Mouse (Mus musculus): ENCODE data around the gene Tmcc2. TPM values are rescaled to one million over a fixed set of nuclear protein-coding genes. Genes with fewer than 3 reads are reported as not detected.

Gene Tmcc2
- total and polyA plus RNA-seq, 3 experiments: 4.1 to 7.2 TPM; not detected in 1

GRCm38 (mm10) chr1:132436960-132437359, 45.9 kb upstream of the Tmcc2 start:
- peaks cover 1 to 27% of the 10 kb centered on the region in 2 experiments; a peak in 2 of 4 replicates for H3K36me3 ChIP-seq (ENCODE audit: control insufficient read depth in 1 of 2, insufficient read depth in 2 of 2, low read length in 2 of 2)
- TF ChIP-seq NRF1 (IDR thresholded peaks at IDR 0.05; ENCODE audit: insufficient read depth, low read depth, low read length, poor library complexity, severe bottlenecking): no peak
- no peak for TF ChIP-seq MEF2A (IDR thresholded peaks at IDR 0.05; ENCODE audit: extremely low read depth, insufficient replicate concordance, low read depth, low read length, poor library complexity, severe bottlenecking)
- no peak for TF ChIP-seq HCFC1 (IDR thresholded peaks at IDR 0.05; ENCODE audit: low read depth, low read length)
- no peak for TF ChIP-seq TCF12 (IDR thresholded peaks at IDR 0.05; ENCODE audit: low read depth, low read length)
- TF ChIP-seq POLR2AphosphoS2 (IDR thresholded peaks at IDR 0.05; ENCODE audit: low read length): no peak
- no peak overlapping the region for H3K4me3 ChIP-seq (ENCODE audit: control insufficient read depth in 1 of 2, insufficient read depth in 1 of 2, low read depth in 2 of 2, low read length in 2 of 2)
- H3K79me2 ChIP-seq (ENCODE audit: control insufficient read depth, insufficient read depth, low read length, poor library complexity): no peaks in the 10 kb centered on the region
- peak overlapping the region; percentile 26; the same call in 1 of the 2 replicates for H3K27ac ChIP-seq (ENCODE audit: control insufficient read depth, low read depth, low read length)
- DNase-seq (ENCODE audit: low read depth, low spot score): no peak
- H3K27me3 ChIP-seq (ENCODE audit: control insufficient read depth in 1 of 2, insufficient read depth in 2 of 2, low read length in 2 of 2): no peaks in the 10 kb centered on the region
- H3K9ac ChIP-seq (ENCODE audit: control insufficient read depth, low read depth, low read length, poor library complexity, severe bottlenecking): no peak overlapping the region
- no peaks in the 10 kb centered on the region for H3K9me3 ChIP-seq (replicated peaks; ENCODE audit: insufficient read depth, low read length)
- H3K4me1 ChIP-seq (ENCODE audit: control insufficient read depth in 1 of 2, insufficient read depth in 2 of 2, low read length in 2 of 2): peaks cover 19 to 30% of the 10 kb centered on the region in 2 experiments

DNA sequence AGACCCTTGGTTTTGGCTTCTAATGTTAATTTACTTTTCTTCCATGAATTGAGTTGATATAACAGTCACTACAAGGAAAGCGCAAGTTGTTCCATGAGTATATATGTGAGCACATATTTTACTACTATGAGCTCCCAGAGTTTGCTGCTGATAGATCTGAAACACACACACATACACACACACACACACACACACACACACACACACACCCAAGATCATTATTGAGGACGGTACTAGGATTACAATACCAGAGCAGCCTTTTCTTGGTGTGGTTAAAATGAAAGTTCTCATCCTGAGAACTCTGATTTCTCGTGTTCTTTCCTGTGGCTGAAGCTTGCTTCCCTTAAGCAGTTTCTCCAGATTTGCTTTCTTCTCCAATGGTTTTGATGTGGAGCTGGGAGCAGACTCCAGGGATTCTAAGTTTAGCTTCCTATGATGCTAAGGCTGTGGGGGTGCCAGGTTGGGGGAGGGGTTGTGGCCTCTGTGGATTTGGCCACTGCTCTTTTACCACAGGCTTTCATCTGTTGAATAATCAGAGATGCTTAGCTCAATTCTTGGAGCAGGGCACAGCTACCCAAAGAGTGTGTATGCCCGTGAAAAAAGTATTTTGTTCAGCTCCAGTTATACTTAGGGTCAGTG, 45.4 kb upstream of the Tmcc2 start:
- Histone ChIP-seq H3K27ac (ENCODE audit: control insufficient read depth, low read depth, low read length) (no peak overlapping the region), H3K4me3 (ENCODE audit: control insufficient read depth in 1 of 2, insufficient read depth in 1 of 2, low read depth in 2 of 2, low read length in 2 of 2) (no peak overlapping the region), H3K9me3 (replicated peaks; ENCODE audit: insufficient read depth, low read length) (no peaks in the 10 kb centered on the region), H3K27me3 (ENCODE audit: control insufficient read depth in 1 of 2, insufficient read depth in 2 of 2, low read length in 2 of 2) (no peaks in the 10 kb centered on the region), H3K79me2 (ENCODE audit: control insufficient read depth, insufficient read depth, low read length, poor library complexity) (no peaks in the 10 kb centered on the region), H3K9ac (ENCODE audit: control insufficient read depth, low read depth, low read length, poor library complexity, severe bottlenecking) (no peak overlapping the region), H3K36me3 (ENCODE audit: control insufficient read depth in 1 of 2, insufficient read depth in 2 of 2, low read length in 2 of 2) (peaks cover 1 to 27% of the 10 kb centered on the region in 2 experiments; a peak in 2 of 4 replicates), H3K4me1 (ENCODE audit: control insufficient read depth in 1 of 2, insufficient read depth in 2 of 2, low read length in 2 of 2) (peaks cover 19 to 27% of the 10 kb centered on the region in 2 experiments)
- TF ChIP-seq ZNF384 (IDR thresholded peaks at IDR 0.05; ENCODE audit: low read depth, low read length): no peak
- no peak for TF ChIP-seq POLR2AphosphoS5 (IDR thresholded peaks at IDR 0.05; ENCODE audit: borderline replicate concordance, low read depth, low read length)
- TF ChIP-seq UBTF (IDR thresholded peaks at IDR 0.05; ENCODE audit: borderline replicate concordance, insufficient read depth, low read depth, low read length): no peak
- no peak for TF ChIP-seq MAX (IDR thresholded peaks at IDR 0.05; ENCODE audit: low read length)
- TF ChIP-seq E2F4 (IDR thresholded peaks at IDR 0.05; ENCODE audit: borderline replicate concordance, low read depth, low read length): no peak
- TF ChIP-seq MAFK (IDR thresholded peaks at IDR 0.05; ENCODE audit: borderline replicate concordance, low read depth, low read length): no peak
- no peak for TF ChIP-seq EP300 (IDR thresholded peaks at IDR 0.05; ENCODE audit: low read depth in 1 of 2, low read length in 2 of 2)
- TF ChIP-seq USF2 (IDR thresholded peaks at IDR 0.05; ENCODE audit: borderline replicate concordance in 1 of 2, insufficient read depth in 1 of 2, low read depth in 1 of 2, low read length in 2 of 2): no peak
- TF ChIP-seq GABPA (IDR thresholded peaks at IDR 0.05; ENCODE audit: low read depth, low read length): no peak
- TF ChIP-seq USF1 (IDR thresholded peaks at IDR 0.05; ENCODE audit: low read depth, low read length): no peak
- no peak for TF ChIP-seq RCOR1 (IDR thresholded peaks at IDR 0.05; ENCODE audit: low read depth, low read length)
- no peak for TF ChIP-seq TCF12 (IDR thresholded peaks at IDR 0.05; ENCODE audit: low read depth, low read length)
- no peak for TF ChIP-seq CHD2 (IDR thresholded peaks at IDR 0.05; ENCODE audit: low read length)
- no peak for DNase-seq (ENCODE audit: low read depth, low spot score)

Measured in MEL (cell line).